Mouse (Mus musculus) heart, postnatal 14 days (tissue): ENCODE measurements around the gene Dagla. TPM values are rescaled to one million over a fixed set of nuclear protein-coding genes. Genes with fewer than 3 reads are reported as not detected.
A peak's percentile ranks its signal among the peaks of the same experiment; 100 is the strongest.

Experiments used
- DNase-seq, 2 experiments: peaks; one replicate each; pipeline ENCODE4 v3.0.0; 2021 to 2022
- intact Hi-C: fragments of 180-260 bp; cut with DNase I; formaldehyde crosslinking; loops from one replicate; pipeline ENCODE4 v1.15.1; 2025
- long read RNA-seq, 2 experiments: library from polyadenylated mRNA; stranded (forward); transcript quantifications; one replicate each; pipeline ENCODE4 v2.0.0; 2021
- total RNA-seq, 2 experiments: library from RNA; stranded (reverse); gene quantifications; 2 replicates each; pipeline ENCODE4 v1.2.3; 2021

Gene Dagla
- total RNA-seq = 1 to 10 TPM; 3.0 to 3.5 TPM
- long read RNA-seq, experiment 1, partial matches to known transcripts = 0 of 4 reads
- long read RNA-seq, experiment 1, other reads (novel, unspliced or antisense) = 4 of 4 reads
- long read RNA-seq, experiment 2, full-length matches to known transcripts = 1 of 2 reads
- long read RNA-seq, experiment 2, partial matches to known transcripts = 1 of 2 reads
- long read RNA-seq, experiment 2, other reads (novel, unspliced or antisense) = 0 of 2 reads

GRCm38 (mm10) chr19:10304810-10305544 is at the start of gene Dagla:
Dagla (minus strand) TSS chr19:10304877.
- peak; percentile 91 to 93 for DNase-seq
- intact Hi-C loops = loop anchor here (1.0 kb wide), 1 partner anchor 39 kb away; no protein-coding TSS in a partner anchor

DNA sequence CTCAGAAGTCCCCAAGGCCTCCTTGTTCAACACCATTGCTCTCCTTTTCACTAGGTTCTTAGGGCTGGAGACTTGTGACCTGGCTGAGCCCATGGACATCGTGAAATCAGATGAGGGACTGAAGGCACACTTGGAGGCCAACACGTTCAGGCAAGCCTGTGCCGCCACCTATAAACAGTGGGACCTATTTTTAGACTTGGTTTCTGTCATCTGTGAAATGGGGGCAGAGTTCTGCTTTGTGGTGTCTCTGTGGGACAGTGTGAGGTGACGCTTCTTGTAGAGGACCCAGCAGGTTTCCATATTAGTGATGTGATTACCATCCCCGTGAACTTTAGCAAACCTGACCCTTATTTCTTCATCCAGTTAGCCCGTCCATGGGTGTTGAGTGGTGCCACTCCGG is 47.5 kb upstream of the Dagla start:
- intact Hi-C loops = no loop called here
- no peak for DNase-seq

GRCm38 (mm10) chr19:10347628-10348273 is 43.1 kb upstream of the Dagla start:
- DNase-seq = no peak
- intact Hi-C loops = no loop called here

DNA sequence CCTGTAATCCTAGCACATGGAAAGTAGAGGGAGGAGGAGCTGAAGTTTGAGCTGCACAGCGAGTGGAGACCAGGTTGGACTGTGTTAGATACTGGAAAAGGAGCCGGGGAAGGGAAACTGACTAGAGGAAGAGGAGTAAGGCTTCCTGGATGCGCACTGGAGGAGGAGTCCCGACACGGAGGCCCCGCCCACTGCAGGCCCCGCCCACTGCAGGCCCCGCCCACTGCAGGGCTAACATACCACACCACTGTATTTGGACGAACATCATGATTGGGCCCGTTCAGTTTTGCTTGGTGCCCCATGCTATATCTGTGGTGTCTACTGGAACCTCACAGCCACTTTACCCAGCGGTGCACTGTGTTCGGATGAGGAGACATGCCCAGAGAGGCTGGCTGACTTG is 41.0 kb upstream of the Dagla start:
- intact Hi-C loops = no loop called here
- no peak for DNase-seq

DNA sequence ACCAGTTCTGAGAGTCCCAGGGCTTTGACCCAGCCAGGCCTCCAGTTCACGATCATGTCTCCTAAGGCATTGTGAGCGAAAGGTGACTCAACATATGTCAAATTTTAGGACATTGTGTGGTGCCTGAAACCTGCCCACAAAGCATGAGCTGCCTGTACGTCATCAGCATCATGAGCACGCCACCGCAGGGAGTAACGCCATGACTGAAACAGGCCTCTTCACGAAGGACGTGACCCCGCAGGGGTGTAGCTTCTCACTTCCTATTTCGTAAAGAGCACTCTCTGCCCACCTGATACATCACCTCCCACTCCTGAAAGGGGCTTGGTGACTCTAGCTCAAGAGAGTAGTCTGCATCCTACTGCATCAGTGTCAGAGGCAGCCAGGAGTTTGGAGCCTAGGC is 39.2 kb upstream of the Dagla start:
- no peak for DNase-seq
- intact Hi-C loops = no loop called here

DNA sequence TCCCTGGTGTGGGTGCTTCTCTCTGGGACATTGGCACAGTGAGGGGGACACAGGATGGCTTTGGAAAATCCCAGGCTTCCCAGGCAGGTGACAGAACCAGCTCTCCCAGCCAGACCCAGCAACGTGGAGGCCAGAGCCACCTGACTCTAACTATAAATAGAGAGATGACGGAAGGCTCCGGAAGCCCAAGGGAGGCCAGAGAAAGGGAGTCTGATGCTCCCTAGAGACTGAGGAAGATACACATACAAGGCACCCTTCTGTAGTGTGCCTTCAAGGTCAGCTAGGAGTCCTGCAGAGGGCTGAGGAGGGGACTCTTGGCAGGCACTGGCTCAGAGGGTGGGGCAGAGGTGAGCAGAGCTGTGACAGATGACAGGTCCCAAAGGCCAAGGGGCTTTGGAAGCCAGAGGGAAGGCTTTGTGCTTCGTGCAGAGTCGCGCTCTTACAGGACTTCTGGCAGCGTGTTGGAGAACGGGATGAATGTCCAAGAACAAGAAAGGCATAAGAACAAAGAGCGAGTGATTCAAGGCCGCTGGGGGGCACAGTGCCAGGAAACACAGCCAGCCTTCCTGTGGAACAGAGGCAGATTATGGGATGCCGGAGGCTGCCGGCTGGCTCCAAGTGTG is 37.3 kb upstream of the Dagla start:
- intact Hi-C loops = loop anchor here (1.0 kb wide), 1 partner anchor 47 kb away; the partner anchor contains the start of gene Syt7
- peak; percentile 70 to 72 for DNase-seq

GRCm38 (mm10) chr19:10341152-10341551 is 36.5 kb upstream of the Dagla start:
- DNase-seq = peak; percentile 56 to 61

DNA sequence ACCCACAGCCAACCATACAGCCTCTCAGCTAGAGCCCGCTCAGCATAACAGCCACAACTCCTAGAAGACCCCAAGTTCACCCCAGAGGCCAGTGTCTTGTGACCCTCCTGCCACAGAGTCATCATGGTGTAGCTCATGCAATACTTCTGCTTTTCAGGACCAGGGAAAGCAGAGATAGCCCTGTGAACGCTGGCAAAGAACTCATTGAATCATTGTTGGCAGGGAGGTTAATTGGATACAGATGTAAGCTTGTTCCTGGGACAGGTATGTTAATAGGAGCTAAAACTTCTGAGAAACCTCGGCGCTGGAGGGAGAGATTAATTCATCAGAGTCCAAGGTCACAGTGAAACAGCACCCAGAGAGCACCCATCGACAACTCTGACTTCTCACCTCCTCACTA is 36.0 kb upstream of the Dagla start:
- no peak for DNase-seq

More at GRCm38 (mm10) chr19:10341152-10341551, 36.5 kb upstream of the Dagla start:
- intact Hi-C loops = loop anchor here (1.0 kb wide), 1 partner anchor 48 kb away; the partner anchor contains the start of gene Syt7

DNA sequence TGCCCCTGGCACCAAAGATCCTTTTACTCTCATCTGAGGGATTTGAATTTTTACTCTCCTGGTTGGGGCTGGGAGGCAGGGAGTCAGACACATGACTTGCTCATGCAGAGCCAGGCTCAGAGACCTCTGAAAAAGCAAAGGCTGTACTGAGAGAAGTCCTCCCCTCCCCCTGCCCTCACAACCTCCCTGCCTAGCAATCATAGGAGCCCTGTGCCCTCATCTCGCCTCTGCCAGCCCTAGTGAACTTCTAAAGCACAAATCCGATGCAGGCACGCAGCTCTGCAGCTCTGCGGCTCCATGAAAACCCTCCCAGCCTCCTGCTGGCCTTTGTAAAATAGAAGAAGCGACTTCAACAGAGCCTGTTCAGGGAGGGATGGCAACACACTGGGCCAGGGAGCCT is 34.6 kb upstream of the Dagla start:
- intact Hi-C loops = no loop called here
- no peak for DNase-seq

More for the DNA sequence above, 36.0 kb upstream of the Dagla start:
- intact Hi-C loops = loop anchor here (1.0 kb wide), 1 partner anchor 49 kb away; the partner anchor contains the start of gene Syt7

GRCm38 (mm10) chr19:10338724-10339123 is 34.0 kb upstream of the Dagla start:
- intact Hi-C loops = no loop called here
- no peak for DNase-seq

DNA sequence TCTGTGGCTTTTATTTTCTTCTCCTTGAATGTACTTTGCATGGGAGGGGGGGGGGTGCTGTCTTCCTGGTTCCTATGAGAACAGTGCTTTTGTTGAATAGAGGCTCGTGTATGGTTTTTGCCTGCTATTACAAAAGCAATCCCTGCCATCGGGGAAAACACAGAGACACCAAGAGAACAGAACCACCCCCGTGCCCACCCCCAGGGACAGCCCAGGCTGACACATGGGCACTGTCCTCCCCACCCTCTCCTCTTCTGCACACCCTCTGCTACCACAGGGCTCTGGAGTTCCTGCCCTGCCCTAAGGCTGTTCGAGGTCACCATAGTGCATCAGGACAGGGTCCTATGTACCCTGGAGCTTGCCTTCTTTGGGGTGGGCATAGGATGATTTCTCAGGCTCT is 29.8 kb upstream of the Dagla start:
- DNase-seq = no peak
- intact Hi-C loops = loop anchor here (5.0 kb wide), 2 partner anchors 168 to 268 kb away; no protein-coding TSS in a partner anchor

GRCm38 (mm10) chr19:10333545-10334252 is 29.0 kb upstream of the Dagla start:
- intact Hi-C loops = loop anchor here (2.0 to 5.0 kb wide), 5 partner anchors 75 to 269 kb away; no protein-coding TSS in a partner anchor
- DNase-seq = peak; percentile 61 to 80

- DNase-seq = no peak
- intact Hi-C loops = loop anchor here (2.0 to 5.0 kb wide), 5 partner anchors 73 to 271 kb away; no protein-coding TSS in a partner anchor
Observed at GRCm38 (mm10) chr19:10331706-10332105, 27.0 kb upstream of the Dagla start.

DNA sequence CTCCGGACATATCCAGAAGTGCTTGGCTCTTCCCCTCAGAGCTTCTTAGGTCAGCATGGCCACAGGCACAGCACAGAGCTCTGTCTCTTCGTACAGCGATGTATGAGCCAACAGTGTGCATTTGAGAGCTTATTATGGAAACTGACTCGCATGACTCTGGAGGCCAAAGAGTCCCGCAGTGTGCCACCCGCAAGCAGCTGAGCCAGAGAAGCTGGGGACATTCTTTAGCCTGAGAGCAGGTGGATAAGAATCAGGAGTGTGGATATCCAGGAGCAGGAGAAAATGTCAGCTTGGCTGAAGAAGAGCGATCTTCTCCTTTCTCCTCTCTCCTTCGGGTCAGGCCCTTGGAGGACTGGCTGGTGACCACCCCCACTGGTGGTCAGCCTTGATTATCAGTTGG is 24.4 kb upstream of the Dagla start:
- no peak for DNase-seq
- intact Hi-C loops = no loop called here

DNA sequence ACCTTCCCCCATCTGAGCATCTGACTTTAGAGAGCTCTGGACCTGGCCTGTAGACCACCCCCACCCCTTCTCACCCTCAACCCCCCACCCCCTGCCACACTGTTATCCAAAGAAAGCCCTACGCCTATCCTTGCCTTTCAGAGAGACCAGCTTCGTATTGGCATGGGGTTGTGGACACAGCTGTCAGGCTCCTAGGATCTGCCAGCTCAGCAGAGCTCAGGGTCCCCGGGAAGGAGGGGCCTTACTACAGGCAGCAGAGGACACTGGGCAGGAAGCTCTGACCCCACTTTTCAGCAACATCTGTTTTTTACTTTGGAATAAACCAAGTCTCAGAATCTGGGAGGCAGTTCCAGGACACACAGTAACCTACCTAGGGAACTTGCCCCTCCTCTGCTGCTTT is 21.9 kb upstream of the Dagla start:
- DNase-seq = no peak
- intact Hi-C loops = no loop called here

DNA sequence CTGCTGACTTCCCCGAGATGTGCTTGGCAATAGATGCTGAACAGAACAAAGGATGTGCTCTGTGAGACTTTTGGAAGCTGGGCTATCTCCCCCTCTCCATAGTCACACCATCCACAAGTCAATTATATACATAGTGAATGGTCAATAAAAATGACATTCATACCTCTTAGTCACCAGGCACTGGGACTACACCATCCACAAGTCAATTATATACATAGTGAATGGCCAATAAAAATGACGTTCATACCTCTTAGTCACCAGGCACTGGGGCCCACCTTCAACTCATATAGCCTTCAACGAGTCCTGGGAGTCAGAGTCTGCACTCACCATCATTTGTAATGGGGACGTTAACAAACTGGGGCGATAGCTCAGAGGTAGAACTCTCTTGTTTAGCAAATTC is 19.2 kb upstream of the Dagla start:
- intact Hi-C loops = no loop called here
- DNase-seq = no peak

- DNase-seq = peak in 1 of 2 experiments; percentile 46
- intact Hi-C loops = no loop called here
Observed at GRCm38 (mm10) chr19:10323362-10323837, 18.7 kb upstream of the Dagla start.

DNA sequence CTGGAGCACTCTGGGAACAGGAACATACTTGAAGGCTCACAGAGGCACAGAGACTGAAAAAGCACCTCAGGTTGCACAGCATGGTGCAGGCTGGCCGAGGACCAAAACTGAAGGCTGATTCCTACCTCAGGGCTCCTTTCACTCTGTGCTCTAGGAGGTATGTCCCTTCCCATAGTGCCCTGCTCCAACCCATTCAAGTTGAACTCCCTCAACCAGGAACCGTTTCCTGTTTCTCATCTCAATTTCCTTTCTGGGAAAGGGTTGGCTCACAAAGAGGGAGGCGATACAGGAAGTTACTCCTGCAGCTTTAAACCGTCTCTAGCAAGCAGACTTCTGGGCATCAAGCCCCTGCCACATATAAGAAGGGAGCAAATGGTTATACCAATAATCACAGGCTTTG is 13.1 kb upstream of the Dagla start:
- DNase-seq = no peak
- intact Hi-C loops = no loop called here

DNA sequence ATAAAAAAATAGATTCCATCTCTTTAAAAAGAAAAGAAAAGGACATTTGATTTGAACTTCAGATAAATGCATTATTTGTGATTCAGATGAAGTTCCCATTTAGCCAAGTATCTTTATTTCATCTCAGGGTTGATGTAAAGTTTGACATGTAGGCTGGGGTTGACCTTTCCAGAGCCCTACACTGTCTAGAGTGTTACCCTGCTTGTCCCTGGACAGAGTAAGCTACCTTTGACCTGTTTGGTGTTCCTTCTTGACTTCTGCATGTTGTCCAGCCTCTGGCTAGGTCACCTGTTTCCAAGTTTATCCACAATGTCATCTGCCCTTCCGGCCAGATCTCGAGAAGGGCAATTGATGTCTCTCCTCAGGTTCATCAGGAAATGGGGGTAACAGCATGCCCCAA is 12.7 kb upstream of the Dagla start:
- intact Hi-C loops = no loop called here
- no peak for DNase-seq

- intact Hi-C loops = no loop called here
- DNase-seq = no peak
Observed at GRCm38 (mm10) chr19:10316956-10317355, 12.3 kb upstream of the Dagla start.
